Mouse (Mus musculus): ENCODE measurements at regions not wholly inside any gene's neighbourhood (a gene's known extent, or its start where the extent isn't known, plus 50 kb on each side); places are given as distances from the start of the nearest gene placed in this dataset.

DNA sequence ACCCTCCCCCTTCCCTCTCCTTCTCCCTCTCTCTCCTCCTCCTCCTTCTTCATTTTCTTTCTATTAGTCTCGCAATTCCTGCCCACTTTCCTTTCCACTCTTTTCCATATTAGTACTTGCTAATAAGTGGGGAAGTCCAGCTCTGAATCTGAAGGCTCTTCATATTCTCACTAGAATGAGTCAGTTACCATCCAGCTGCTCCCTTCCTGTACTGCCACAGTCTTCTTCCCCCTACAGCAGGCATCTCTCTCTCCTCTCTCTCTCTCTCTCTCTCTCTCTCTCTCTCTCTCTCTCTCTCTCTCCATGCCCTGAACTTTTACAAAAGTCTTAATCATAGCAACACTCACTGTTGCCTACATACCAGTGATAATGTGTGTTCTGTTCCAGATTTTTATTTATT, 226.6 kb upstream of the Pter start:
- no peak for DNase-seq

DNA sequence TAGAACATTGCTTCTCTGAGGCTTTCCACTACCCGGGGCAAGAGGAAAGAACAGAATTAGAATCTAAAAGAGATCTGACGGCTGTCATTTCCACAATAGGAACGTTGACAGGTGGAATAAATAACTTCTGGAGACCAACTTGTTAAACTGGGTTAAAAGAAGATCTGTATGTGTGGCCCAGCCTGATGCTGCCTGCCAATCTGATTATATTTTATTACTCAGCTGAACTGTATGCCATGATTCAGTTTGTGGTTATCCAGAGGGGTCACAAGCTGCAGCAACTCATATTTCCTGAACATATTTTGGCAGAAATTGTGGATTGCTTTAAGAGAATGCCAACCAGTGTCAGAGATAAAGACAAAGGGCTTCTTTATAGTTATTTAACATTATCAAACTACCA, 224.5 kb upstream of the Pter start:
- DNase-seq, result no peak

- no peak for DNase-seq
These were observed 216.3 kb upstream of the Pter start for GRCm38 (mm10) chr2:12707514-12707913.

DNA sequence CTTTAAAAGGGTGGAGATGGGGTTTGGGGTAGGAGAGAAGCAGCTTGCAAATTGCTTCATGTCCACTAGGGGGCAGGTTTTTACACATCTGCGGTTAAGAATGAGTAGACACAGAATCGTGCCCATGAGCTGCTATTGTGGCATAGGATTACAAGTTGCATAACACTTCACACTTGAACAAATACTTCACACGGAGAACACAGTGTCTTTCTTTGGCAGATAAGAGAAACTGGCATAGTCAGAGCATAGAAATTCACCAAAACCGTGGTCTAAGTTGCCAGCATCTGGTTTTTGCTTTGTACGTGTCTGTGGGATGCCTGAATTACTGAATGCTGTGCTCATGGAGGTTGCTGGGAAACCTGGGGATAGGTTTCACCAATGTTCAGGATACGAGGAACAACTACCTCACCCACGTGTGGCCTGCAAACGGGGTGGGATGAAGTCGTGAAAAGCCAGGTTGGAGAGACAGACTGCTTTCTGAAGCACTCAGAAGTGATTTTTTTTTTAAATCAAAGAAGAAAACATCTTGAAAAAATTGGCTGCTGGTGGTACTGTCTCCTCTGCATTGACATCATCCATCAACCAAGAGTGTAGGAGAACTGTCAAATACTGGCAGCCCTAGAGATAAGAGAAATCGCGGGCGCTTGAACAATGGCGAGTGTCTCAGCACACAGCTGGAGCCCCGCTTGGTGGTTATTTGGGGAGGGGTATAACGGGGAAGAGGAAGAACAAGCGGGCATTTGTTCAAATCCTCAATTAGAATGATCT, 214.5 kb upstream of the Pter start:
- DNase-seq, result peak; percentile 53

DNA sequence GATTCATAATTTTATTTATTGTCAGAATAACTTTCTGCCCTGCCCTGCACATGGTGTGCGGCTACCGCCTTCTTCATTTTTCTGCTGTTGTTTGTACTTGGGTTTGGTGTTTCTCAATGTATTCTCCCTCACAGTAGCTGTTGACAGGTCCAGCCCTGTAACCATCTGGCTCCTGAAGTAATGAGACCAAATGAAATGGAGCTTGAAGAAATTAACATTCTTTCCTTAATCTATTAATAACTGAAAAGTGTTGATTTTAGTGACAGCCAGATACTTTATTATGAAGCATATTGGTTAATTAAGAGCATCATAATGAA, 214.0 kb upstream of the Pter start:
- DNase-seq, result peak; percentile 14

DNA sequence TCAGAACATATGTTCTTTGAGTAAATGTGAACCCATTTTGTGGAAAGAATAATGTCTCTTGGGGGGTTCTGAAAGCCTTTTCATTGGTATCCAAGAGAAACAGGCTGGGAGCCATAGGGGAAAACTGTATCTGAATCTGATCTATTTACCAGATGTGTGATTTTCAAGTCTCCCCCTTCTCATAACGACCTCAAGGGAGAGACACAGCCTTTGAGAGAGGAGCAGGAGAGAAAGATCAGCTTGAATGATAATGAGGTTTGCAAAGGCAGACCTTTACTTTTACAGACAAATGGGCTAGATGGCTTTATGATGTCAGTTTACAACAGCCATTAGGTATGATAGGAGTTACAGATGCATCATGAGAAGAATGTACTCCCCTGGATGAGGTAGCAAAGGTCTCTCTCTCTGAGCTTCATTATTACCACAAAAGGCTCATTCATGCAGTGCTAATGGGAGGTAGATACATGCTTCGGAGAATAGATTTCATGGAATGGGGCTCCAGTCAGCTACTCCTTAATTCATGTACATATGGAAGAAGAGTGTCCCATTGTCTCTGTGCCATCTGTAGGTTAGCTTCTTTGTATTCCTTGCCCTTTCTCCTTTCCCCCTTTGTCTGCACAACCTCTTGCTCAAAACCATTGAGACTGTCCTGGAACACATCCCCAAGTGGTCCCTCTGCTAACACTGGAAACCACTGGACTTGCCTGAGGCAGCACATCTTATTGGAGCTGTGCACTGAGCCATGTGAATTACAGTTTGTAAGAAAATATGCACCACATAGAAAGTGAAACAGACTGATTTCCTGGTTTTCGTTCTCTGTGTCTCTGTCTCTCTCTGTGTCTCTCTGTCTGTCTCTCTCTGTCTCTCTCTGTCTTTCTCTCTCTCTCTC, 207.5 kb upstream of the Pter start:
- DNase-seq, result no peak

GRCm38 (mm10) chr2:12729251-12729650, 194.6 kb upstream of the Pter start:
- no peak for DNase-seq

GRCm38 (mm10) chr2:12737140-12737539, 186.7 kb upstream of the Pter start:
- no peak for DNase-seq

- no peak for DNase-seq
These were observed 177.0 kb upstream of the Pter start for GRCm38 (mm10) chr2:12746856-12747255.

- DNase-seq, result no peak
These were observed 165.0 kb upstream of the Pter start for GRCm38 (mm10) chr2:12758816-12759215.

- DNase-seq, result no peak
These were observed 163.9 kb upstream of the Pter start for GRCm38 (mm10) chr2:12759931-12760330.

DNA sequence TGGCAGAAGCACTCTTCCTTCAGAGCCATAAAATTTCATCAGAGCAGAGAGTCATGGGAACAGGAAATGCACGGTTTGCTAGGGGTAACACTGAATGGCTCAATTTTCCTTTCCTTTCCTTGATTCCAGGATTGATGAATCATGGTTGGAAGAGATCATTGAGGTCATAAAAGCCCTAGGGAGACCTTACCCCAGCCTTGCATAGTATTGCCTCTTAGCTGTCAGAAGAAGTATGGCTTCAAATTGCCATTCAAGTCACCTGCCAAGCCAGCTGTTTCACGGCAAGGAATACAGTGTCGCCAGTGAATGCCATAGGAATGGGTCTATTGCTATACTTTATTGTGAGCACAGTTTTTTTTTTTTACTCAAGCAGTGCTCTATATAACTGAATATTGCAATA, 162.4 kb upstream of the Pter start:
- DNase-seq, result no peak

- no peak for DNase-seq
These were observed 159.3 kb upstream of the Pter start for GRCm38 (mm10) chr2:12764510-12764909.

- no peak for DNase-seq
These were observed 158.5 kb upstream of the Pter start for GRCm38 (mm10) chr2:12765336-12765735.

GRCm38 (mm10) chr2:12776866-12777265, 147.0 kb upstream of the Pter start:
- DNase-seq, result peak; percentile 2

DNA sequence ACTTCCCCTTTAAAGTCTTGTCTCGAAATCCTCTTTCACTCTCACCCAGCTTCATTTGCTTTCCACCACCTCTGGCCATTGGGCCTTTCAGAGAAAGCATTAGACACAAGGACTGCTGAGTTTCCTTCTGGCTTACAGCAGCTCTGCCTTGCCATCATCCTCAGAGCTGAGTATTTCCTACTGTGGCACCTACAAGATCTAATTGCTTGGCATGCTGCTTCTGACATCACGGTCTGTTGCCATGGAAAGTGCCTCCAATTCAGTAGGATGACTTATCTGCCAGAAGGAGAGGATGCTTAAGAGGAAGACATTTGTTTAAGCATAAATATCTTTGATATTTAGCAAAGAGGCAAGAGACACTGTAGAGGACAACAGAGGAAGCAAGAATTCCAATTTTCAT, 146.1 kb upstream of the Pter start:
- no peak for DNase-seq

- DNase-seq, result no peak
These were observed 131.2 kb upstream of the Pter start for GRCm38 (mm10) chr2:12792596-12792995.

GRCm38 (mm10) chr2:12797615-12798169, 126.1 kb upstream of the Pter start:
- no peak for DNase-seq

DNA sequence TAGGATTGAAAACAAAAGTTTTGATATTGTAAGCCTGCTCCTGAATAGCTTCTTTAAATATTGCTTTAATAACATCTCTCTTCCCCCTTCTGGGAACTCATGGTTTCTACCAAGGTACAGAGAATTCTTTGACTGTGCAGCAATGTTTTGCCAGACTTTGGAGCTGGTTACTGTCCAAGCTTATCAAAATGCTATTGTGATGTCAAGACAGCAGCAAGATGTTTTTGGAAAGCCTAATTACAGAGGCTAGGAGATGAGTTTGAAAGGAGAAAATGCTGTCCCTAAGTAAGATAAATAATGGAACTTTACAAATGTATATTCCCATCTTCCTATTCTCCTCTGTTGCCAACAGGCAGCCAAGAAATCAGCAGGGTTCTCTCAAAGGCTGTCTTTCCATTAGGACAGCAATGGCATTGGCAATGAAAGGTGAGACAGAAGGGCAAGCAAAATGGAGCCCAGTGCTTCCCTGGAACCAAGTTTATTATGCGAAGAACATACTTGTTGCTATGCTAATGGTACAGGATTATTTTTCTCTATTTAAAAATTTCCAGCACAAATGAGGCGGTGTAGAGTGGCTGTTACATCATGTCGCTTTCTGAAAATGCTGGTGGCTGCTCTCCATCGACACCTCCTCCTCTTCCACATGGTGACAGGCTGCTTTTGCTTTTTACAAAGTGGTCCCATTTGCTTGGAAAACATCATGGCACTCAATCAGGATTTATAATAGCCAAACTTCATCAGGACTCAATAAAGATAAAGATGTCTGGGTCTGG, 124.5 kb upstream of the Pter start:
- DNase-seq, result no peak

GRCm38 (mm10) chr2:12802667-12803066, 121.2 kb upstream of the Pter start:
- DNase-seq, result no peak

- DNase-seq, result no peak
These were observed 118.7 kb upstream of the Pter start for GRCm38 (mm10) chr2:12805096-12805495.

DNA sequence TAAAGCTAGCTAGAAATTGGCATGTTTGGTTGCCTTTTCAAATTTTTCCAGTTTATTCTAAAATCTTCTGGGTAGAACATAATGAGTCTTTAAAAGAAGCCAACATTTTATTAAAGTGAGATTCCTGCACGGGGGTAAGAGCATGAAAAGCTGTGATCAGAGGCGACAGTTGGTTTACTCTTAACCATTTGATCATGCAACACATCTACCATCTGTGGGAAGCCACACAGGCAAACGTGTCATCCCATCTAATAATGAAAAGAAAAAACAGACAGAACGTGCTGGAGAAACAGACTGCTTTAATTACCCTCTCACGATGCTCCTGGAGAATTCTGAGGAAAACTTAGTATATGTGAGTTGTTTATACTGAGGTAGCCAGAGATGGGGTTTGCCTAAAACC, 115.4 kb upstream of the Pter start:
- DNase-seq, result no peak

DNA sequence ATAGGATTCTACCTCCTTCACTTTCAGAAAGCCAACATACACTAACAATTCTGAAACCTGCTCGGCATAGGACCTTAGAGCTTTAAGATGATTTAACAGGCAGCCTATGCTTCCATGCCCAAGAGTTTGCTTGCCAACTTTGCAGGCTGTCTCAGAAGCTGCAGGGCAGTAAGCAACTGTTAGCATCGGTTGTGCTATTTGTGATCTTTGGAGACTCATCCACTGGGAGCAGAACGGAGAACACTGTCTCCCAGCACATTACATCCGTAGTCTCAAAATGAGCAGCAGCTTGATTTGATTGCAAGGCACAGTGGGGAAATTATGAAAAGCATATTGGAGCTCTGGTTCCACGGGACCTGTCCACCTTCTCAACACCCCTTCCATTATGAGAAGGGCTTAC, 108.5 kb upstream of the Pter start:
- no peak for DNase-seq
